Mouse (Mus musculus) midbrain, embryonic 10.5 days (tissue): ENCODE measurements at regions not wholly inside any gene's neighbourhood (a gene's known extent, or its start where the extent isn't known, plus 50 kb on each side); places are given as distances from the start of the nearest gene placed in this dataset.

ENCODE experiments used
- DNase-seq: peaks from one replicate; pipeline ENCODE4 v3.0.0-alpha.2; 2017; ENCODE audit warnings: low spot score
- H3K27ac ChIP-seq: fragments of 300-500 bp; sonication (generic); replicated peaks from 2 replicates; pipeline ENCODE4 v1.5.1; 2016; ENCODE audit warnings: mild to moderate bottlenecking
- H3K27me3 ChIP-seq: fragments of 300-500 bp; sonication (generic); 2 replicates; pipeline ENCODE4 v1.6.1; 2016; ENCODE audit warnings: low read depth, mild to moderate bottlenecking; ENCODE audit not compliant: poor library complexity, severe bottlenecking
- H3K36me3 ChIP-seq: fragments of 300-500 bp; sonication (generic); 2 replicates; pipeline ENCODE4 v1.6.1; 2016; ENCODE audit warnings: mild to moderate bottlenecking, moderate library complexity
- H3K4me1 ChIP-seq: fragments of 300-500 bp; sonication (generic); 2 replicates; pipeline ENCODE4 v1.6.1; 2016
- H3K4me3 ChIP-seq: fragments of 300-500 bp; sonication (generic); 2 replicates; pipeline ENCODE4 v1.5.1; 2016; ENCODE audit warnings: mild to moderate bottlenecking, moderate library complexity
- H3K9me3 ChIP-seq: fragments of 300-500 bp; sonication (generic); replicated peaks from 2 replicates; pipeline ENCODE4 v1.6.1; 2016; ENCODE audit warnings: mild to moderate bottlenecking
- WGBS: fragments of 180-500 bp; shearing (Covaris S2); methylation state at CpG from one replicate; pipeline ENCODE4 v1.1.7; 2016; 5-methylcytosine and 5-hydroxymethylcytosine counted together

GRCm38 (mm10) chr19:6631817-6632216, 89.0 kb upstream of the Slc22a12 start:
- H3K4me3 ChIP-seq = no peak overlapping the region
- H3K27me3 ChIP-seq = no peaks in the 10 kb centered on the region; the same call in 1 of the 2 replicates
- no peaks in the 10 kb centered on the region for H3K9me3 ChIP-seq
- no peaks in the 10 kb centered on the region for H3K36me3 ChIP-seq
- DNase-seq = no peak
- peaks cover 12% of the 10 kb centered on the region for H3K4me1 ChIP-seq
- 85% methylated on average over 5 of the region's 5 CpGs for WGBS
- H3K27ac ChIP-seq = no peak overlapping the region

- peaks cover 17% of the 10 kb centered on the region for H3K4me1 ChIP-seq
- no peak for DNase-seq
- H3K27ac ChIP-seq = no peak overlapping the region
- no peaks in the 10 kb centered on the region; the same call in 1 of the 2 replicates for H3K27me3 ChIP-seq
- H3K36me3 ChIP-seq = no peaks in the 10 kb centered on the region
- WGBS = 79% methylated on average over 4 of the region's 4 CpGs
- H3K4me3 ChIP-seq = no peak overlapping the region
- H3K9me3 ChIP-seq = no peaks in the 10 kb centered on the region
Observed at GRCm38 (mm10) chr19:6630613-6630940, 87.7 kb upstream of the Slc22a12 start.

- peaks cover 17% of the 10 kb centered on the region for H3K4me1 ChIP-seq
- H3K9me3 ChIP-seq = no peaks in the 10 kb centered on the region
- DNase-seq = no peak
- no peaks in the 10 kb centered on the region for H3K36me3 ChIP-seq
- H3K27ac ChIP-seq = no peak overlapping the region
- no peak overlapping the region for H3K4me3 ChIP-seq
- H3K27me3 ChIP-seq = no peaks in the 10 kb centered on the region; the same call in 1 of the 2 replicates
- WGBS = 90% methylated on average over 9 of the region's 9 CpGs
Observed at GRCm38 (mm10) chr19:6629911-6630612, 87.2 kb upstream of the Slc22a12 start.

GRCm38 (mm10) chr19:6625574-6625973, 82.7 kb upstream of the Slc22a12 start:
- WGBS = 74% methylated on average over 3 of the region's 3 CpGs
- Histone ChIP-seq H3K4me1 (peaks cover 8% of the 10 kb centered on the region), H3K4me3 (no peak overlapping the region), H3K27me3 (no peaks in the 10 kb centered on the region), H3K27ac (no peak overlapping the region), H3K9me3 (no peaks in the 10 kb centered on the region), H3K36me3 (no peaks in the 10 kb centered on the region)
- DNase-seq = no peak

- Histone ChIP-seq H3K27ac (no peak overlapping the region), H3K9me3 (no peaks in the 10 kb centered on the region; the same call in 1 of the 2 replicates), H3K4me3 (no peak overlapping the region), H3K36me3 (no peaks in the 10 kb centered on the region), H3K4me1 (no peaks in the 10 kb centered on the region), H3K27me3 (no peaks in the 10 kb centered on the region)
- no peak for DNase-seq
- WGBS = 89% methylated on average over 6 of the region's 6 CpGs
Observed at GRCm38 (mm10) chr19:6621023-6621422, 78.2 kb upstream of the Slc22a12 start.

GRCm38 (mm10) chr19:6619546-6619945, 76.7 kb upstream of the Slc22a12 start:
- no peaks in the 10 kb centered on the region; the same call in 1 of the 2 replicates for H3K9me3 ChIP-seq
- no peak overlapping the region for H3K27ac ChIP-seq
- H3K36me3 ChIP-seq = no peaks in the 10 kb centered on the region
- H3K4me1 ChIP-seq = no peaks in the 10 kb centered on the region
- WGBS = 83% methylated on average over 6 of the region's 6 CpGs
- DNase-seq = no peak
- no peaks in the 10 kb centered on the region for H3K27me3 ChIP-seq
- H3K4me3 ChIP-seq = no peak overlapping the region

- H3K4me1 ChIP-seq = no peaks in the 10 kb centered on the region
- no peaks in the 10 kb centered on the region for H3K36me3 ChIP-seq
- WGBS = 84% methylated on average over 5 of the region's 5 CpGs
- H3K9me3 ChIP-seq = no peaks in the 10 kb centered on the region; the same call in 1 of the 2 replicates
- H3K27me3 ChIP-seq = no peaks in the 10 kb centered on the region
- no peak overlapping the region for H3K27ac ChIP-seq
- no peak overlapping the region for H3K4me3 ChIP-seq
- no peak for DNase-seq
Observed at GRCm38 (mm10) chr19:6616659-6617058, 73.8 kb upstream of the Slc22a12 start.

- H3K9me3 ChIP-seq = no peaks in the 10 kb centered on the region; the same call in 1 of the 2 replicates
- DNase-seq = no peak
- no peak overlapping the region for H3K4me3 ChIP-seq
- H3K27ac ChIP-seq = no peak overlapping the region
- no peaks in the 10 kb centered on the region for H3K27me3 ChIP-seq
- H3K36me3 ChIP-seq = no peaks in the 10 kb centered on the region
- whole genome bisulfite sequencing = 89% methylated on average over 7 of the region's 7 CpGs
- peaks cover 16% of the 10 kb centered on the region for H3K4me1 ChIP-seq
Observed at GRCm38 (mm10) chr19:6612441-6612840, 69.6 kb upstream of the Slc22a12 start.

- Histone ChIP-seq H3K9me3 (no peaks in the 10 kb centered on the region; the same call in 1 of the 2 replicates), H3K4me1 (peaks cover 16% of the 10 kb centered on the region), H3K27me3 (no peaks in the 10 kb centered on the region), H3K27ac (no peak overlapping the region), H3K4me3 (no peak overlapping the region), H3K36me3 (no peaks in the 10 kb centered on the region)
- DNase-seq = no peak
- 88% methylated on average over 5 of the region's 5 CpGs for WGBS
Observed at GRCm38 (mm10) chr19:6611921-6612320, 69.1 kb upstream of the Slc22a12 start.

- WGBS = 74% methylated on average over 5 of the region's 5 CpGs
- H3K27me3 ChIP-seq = no peaks in the 10 kb centered on the region
- no peaks in the 10 kb centered on the region for H3K9me3 ChIP-seq
- peak overlapping the region; percentile 69 for H3K27ac ChIP-seq
- H3K4me1 ChIP-seq = peaks cover 16% of the 10 kb centered on the region
- H3K4me3 ChIP-seq = no peak overlapping the region
- no peaks in the 10 kb centered on the region for H3K36me3 ChIP-seq
- no peak for DNase-seq
Observed at GRCm38 (mm10) chr19:6610715-6611114, 67.9 kb upstream of the Slc22a12 start.

GRCm38 (mm10) chr19:6610051-6610450, 67.2 kb upstream of the Slc22a12 start:
- H3K36me3 ChIP-seq = no peaks in the 10 kb centered on the region
- H3K9me3 ChIP-seq = no peaks in the 10 kb centered on the region
- DNase-seq = peak; percentile 48
- 34% methylated on average over 8 of the region's 8 CpGs for WGBS
- H3K27me3 ChIP-seq = no peaks in the 10 kb centered on the region
- H3K27ac ChIP-seq = peak overlapping the region; percentile 69
- H3K4me3 ChIP-seq = 0 out of 2 replicates have a peak overlapping the region, but pooled peaks have one; percentile 9
- peaks cover 16% of the 10 kb centered on the region for H3K4me1 ChIP-seq

GRCm38 (mm10) chr19:6607501-6607900, 64.7 kb upstream of the Slc22a12 start:
- Histone ChIP-seq H3K27ac (no peak overlapping the region), H3K9me3 (no peaks in the 10 kb centered on the region), H3K4me3 (no peak overlapping the region), H3K4me1 (peaks cover 16% of the 10 kb centered on the region), H3K27me3 (no peaks in the 10 kb centered on the region), H3K36me3 (no peaks in the 10 kb centered on the region)
- 79% methylated on average over 2 of the region's 2 CpGs for WGBS
- no peak for DNase-seq

- H3K36me3 ChIP-seq = no peaks in the 10 kb centered on the region
- 0 out of 2 replicates have a peak, but pooled peaks cover 5% of the 10 kb centered on the region for H3K27me3 ChIP-seq
- 91% methylated on average over 7 of the region's 7 CpGs for WGBS
- H3K9me3 ChIP-seq = no peaks in the 10 kb centered on the region
- no peak for DNase-seq
- peaks cover 16% of the 10 kb centered on the region for H3K4me1 ChIP-seq
- no peak overlapping the region for H3K4me3 ChIP-seq
- no peak overlapping the region for H3K27ac ChIP-seq
Observed at GRCm38 (mm10) chr19:6606667-6607066, 63.8 kb upstream of the Slc22a12 start.
